Mouse (Mus musculus) common myeloid progenitor, adult 5-6 weeks (primary cell): ENCODE measurements at regions not wholly inside any gene's neighbourhood (a gene's known extent, or its start where the extent isn't known, plus 50 kb on each side); places are given as distances from the start of the nearest gene placed in this dataset.
A peak's percentile ranks its signal among the peaks of the same experiment; 100 is the strongest.

Experiments used
- ATAC-seq: replicated peaks from 2 replicates; pipeline ENCODE4 v1.8.0; 2016; ENCODE audit warnings: low read depth, mild to moderate bottlenecking, moderate TSS enrichment, inconsistent platforms; ENCODE audit not compliant: poor library complexity, severe bottlenecking

- peak; percentile 39; the same call in 1 of the 2 replicates for ATAC-seq
Measured at GRCm38 (mm10) chr19:59395739-59396138, 50.2 kb upstream of the Pdzd8 start.

- ATAC-seq: no peak
Measured at GRCm38 (mm10) chr19:59396506-59396905, 50.9 kb upstream of the Pdzd8 start.

GRCm38 (mm10) chr19:59399849-59400585 lies 54.4 kb upstream of the Pdzd8 start:
- ATAC-seq: no peak

- no peak for ATAC-seq
Measured at GRCm38 (mm10) chr19:59401304-59401703, 55.7 kb upstream of the Pdzd8 start.

GRCm38 (mm10) chr19:59402097-59402496 lies 56.1 kb upstream of the Emx2 start:
- ATAC-seq: no peak

- ATAC-seq: no peak
Measured at GRCm38 (mm10) chr19:59404082-59404481, 54.1 kb upstream of the Emx2 start.

- peak; percentile 36; the same call in 1 of the 2 replicates for ATAC-seq
Measured at GRCm38 (mm10) chr19:59404766-59405165, 53.4 kb upstream of the Emx2 start.

DNA sequence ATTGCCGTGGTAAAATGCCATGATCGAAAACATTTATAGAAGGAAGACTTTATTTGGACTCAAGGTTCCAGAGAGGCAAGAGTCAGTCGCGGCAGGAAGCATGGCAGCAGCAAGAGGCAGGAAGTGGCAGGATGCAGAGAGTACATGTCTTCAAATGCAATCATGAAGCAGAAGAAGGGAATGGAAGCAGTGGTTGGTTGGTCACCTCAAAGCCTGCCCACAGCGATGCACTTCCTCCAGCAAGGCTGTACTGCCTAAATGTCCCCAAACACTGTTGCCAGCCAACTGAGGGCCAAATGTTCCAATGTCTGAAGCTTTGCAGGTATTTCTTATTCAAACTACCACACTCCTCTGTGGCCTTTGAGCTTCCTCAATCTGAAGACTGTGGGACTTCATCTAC lies 52.6 kb upstream of the Emx2 start:
- peak; percentile 46 for ATAC-seq

DNA sequence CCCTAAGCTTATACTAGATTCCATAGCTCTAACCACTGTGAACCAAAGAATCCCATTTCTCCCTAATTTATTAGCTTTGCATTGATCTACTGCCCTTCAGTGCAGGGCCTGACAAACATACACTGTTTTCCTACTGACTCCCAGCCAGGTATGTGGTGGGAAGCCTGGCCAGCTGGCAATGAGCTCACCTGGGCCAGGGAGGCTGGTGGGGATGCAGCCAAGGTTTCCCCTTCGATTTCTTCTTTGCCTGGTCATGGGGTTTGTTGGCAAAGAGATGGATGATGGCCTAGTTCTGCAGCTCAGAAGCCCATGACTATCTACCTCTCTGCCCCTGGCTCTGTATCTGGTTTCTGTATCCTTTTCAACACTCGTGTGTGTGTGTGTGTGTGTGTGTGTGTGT lies 50.1 kb upstream of the Emx2 start:
- ATAC-seq: no peak
